Mouse (Mus musculus) right cerebral cortex, postnatal 10 days (tissue): ENCODE results near the gene Cacng6.

ENCODE experiments used
- DNase-seq, 2 experiments: peaks; one replicate each; pipeline ENCODE4 v3.0.0; 2021; ENCODE audit warnings: low spot score in 2 of 2

Cacng6 gene

GRCm38 (mm10) chr7:3419941-3420340 is 4.1 kb upstream of the Cacng6 start:
- no peak for DNase-seq

- DNase-seq, result no peak
Measured at GRCm38 (mm10) chr7:3420466-3420865, 3.5 kb upstream of the Cacng6 start.

- DNase-seq, result no peak
Measured at GRCm38 (mm10) chr7:3421297-3421696, 2.7 kb upstream of the Cacng6 start.

- DNase-seq, result no peak
Measured at GRCm38 (mm10) chr7:3422051-3422450, 1.9 kb upstream of the Cacng6 start.

- peak in 1 of 2 experiments; percentile 45 for DNase-seq
Measured at GRCm38 (mm10) chr7:3423430-3423829, 565 bp upstream of the Cacng6 start.

GRCm38 (mm10) chr7:3425141-3425540 is 1.1 kb downstream of the Cacng6 start:
- no peak for DNase-seq

GRCm38 (mm10) chr7:3430161-3430560 is 6.2 kb downstream of the Cacng6 start:
- no peak for DNase-seq

- DNase-seq, result no peak
Measured at GRCm38 (mm10) chr7:3432066-3432465, 8.1 kb downstream of the Cacng6 start.

- no peak for DNase-seq
Measured at GRCm38 (mm10) chr7:3437941-3438340, 13.9 kb downstream of the Cacng6 start.

- DNase-seq, result no peak
Measured at GRCm38 (mm10) chr7:3439984-3440383, 16.0 kb downstream of the Cacng6 start.

- DNase-seq, result no peak
Measured at GRCm38 (mm10) chr7:3440526-3440925, 16.5 kb downstream of the Cacng6 start.

GRCm38 (mm10) chr7:3442476-3443062 is 18.6 kb downstream of the Cacng6 start:
- DNase-seq, result no peak

GRCm38 (mm10) chr7:3444678-3445077 is 20.7 kb downstream of the Cacng6 start:
- no peak for DNase-seq

- DNase-seq, result no peak
Measured at GRCm38 (mm10) chr7:3446584-3446983, 22.6 kb downstream of the Cacng6 start.

GRCm38 (mm10) chr7:3447026-3447425 is 23.0 kb downstream of the Cacng6 start:
- DNase-seq, result no peak

GRCm38 (mm10) chr7:3448737-3449454 is 24.9 kb downstream of the Cacng6 start:
- DNase-seq, result peak; percentile 85 to 92

GRCm38 (mm10) chr7:3450671-3451070 is 26.7 kb downstream of the Cacng6 start:
- DNase-seq, result no peak

- no peak for DNase-seq
Measured at GRCm38 (mm10) chr7:3451161-3451560, 27.2 kb downstream of the Cacng6 start.

- no peak for DNase-seq
Measured at GRCm38 (mm10) chr7:3452821-3453485, 29.0 kb downstream of the Cacng6 start.

- DNase-seq, result no peak
Measured at GRCm38 (mm10) chr7:3453486-3454183, 29.6 kb downstream of the Cacng6 start.

- no peak for DNase-seq
Measured at GRCm38 (mm10) chr7:3457111-3457840, 33.3 kb downstream of the Cacng6 start.

- DNase-seq, result no peak
Measured at GRCm38 (mm10) chr7:3457841-3458217, 33.8 kb downstream of the Cacng6 start.
